Mouse (Mus musculus) liver, adult 10 weeks (tissue): Measurements from ENCODE around the gene Plppr2. TPM values are rescaled to one million over a fixed set of nuclear protein-coding genes. Genes with fewer than 3 reads are reported as not detected.

ENCODE experiments used
- polyA plus RNA-seq: library from polyadenylated mRNA; stranded (reverse); fragments of 350-450 nt; fragmentation: Illumina TruSeq; extraction: RNeasy Lipid Tissue Mini Kit (QIAGEN cat#74804); gene quantifications from one replicate; pipeline ENCODE4 v1.2.3, GENCODE M21; 2014; ENCODE audit warnings: low read depth, low replicate concordance

Plppr2 gene
- 0.32 TPM for polyA plus RNA-seq

GRCm38 (mm10) chr9:21936692-21937570, at the start of gene Plppr2:
Plppr2 (plus strand) TSS chr9:21937033.

GRCm38 (mm10) chr9:21918035-21918592, 18.7 kb upstream of the Plppr2 start, which contains the start of gene Rab3d:
Rab3d (minus strand) TSS chr9:21918192.

GRCm38 (mm10) chr9:21927208-21927753, 9.6 kb upstream of the Plppr2 start, which contains the start of the genes Ccdc159 and Tmem205:
Ccdc159 (plus strand) TSS chr9:21927471.
Tmem205 (minus strand) TSS chr9:21927556.

GRCm38 (mm10) chr9:21955570-21956281, 18.9 kb downstream of the Plppr2 start, which contains the start of gene Swsap1:
Swsap1 (plus strand) TSS chr9:21955755.

GRCm38 (mm10) chr9:21963417-21963816, 26.6 kb downstream of the Plppr2 start, which contains the start of gene Epor:
Epor (minus strand) TSS chr9:21963506.

DNA sequence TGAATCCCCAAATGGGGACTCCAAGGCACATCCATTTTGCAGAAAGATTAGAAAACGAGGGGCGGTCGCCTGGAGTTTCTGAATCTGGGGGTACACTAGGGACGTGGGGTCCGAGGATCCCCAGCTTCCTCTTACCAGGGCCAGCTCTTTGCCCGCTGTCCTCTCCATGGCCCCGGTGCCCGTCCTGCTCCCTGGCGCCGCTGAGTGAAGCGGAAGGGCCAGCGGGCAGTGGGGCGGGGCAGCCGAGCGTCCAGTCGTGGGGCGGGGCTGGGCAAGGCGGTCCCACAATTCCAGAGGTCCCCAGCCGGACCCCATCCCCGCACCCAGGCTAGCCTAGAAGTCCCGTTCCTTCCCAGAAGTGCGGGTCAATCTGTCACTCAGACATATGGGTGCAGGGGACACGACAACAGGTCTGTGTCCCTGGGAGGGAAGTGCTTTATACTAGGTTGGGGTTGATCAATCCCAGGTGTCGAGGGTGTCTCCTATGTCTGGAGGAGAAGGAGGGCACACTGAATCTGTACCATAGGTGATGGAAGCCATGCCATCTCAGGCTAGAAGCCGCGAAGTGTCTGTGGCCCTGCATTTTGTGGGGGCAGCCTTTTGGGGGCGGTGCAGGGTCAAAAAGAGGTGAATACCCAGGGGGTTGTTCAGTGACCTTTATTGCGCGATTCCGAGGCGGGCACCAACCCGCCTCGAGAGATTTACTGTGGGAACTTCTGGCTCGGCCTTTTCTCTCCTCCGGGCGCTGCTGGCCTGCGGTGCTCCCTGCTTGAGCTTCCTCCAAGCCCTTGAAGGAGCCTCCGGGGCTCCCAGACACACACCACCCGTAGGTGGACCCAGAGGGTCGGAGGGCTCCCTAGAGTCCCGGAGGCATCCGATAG, 52.6 kb downstream of the Plppr2 start, which contains the start of gene Rgl3:
Gene Rgl3 (minus strand): TSS at position 217 of the 881 bp plus-strand sequence.

Other genes with a start within 250 kb of the Plppr2 start
- 43.0 TPM for gene Ldlr, start 213.6 kb upstream of the Plppr2 start, polyA plus RNA-seq
- 6.4 TPM for gene Spc24, start 176.7 kb upstream of the Plppr2 start, polyA plus RNA-seq
- 7.5 TPM for gene Kank2, start 138.3 kb upstream of the Plppr2 start, polyA plus RNA-seq
- gene Angptl8, start 101.5 kb upstream of the Plppr2 start, polyA plus RNA-seq: not detected
- 3.8 TPM for gene Dock6, start 84.4 kb upstream of the Plppr2 start, polyA plus RNA-seq
- gene Rab3d, start 18.8 kb upstream of the Plppr2 start, polyA plus RNA-seq: 1.7 TPM
- gene Ccdc159, start 9.6 kb upstream of the Plppr2 start, polyA plus RNA-seq: 1.5 TPM
- 32.3 TPM for gene Tmem205, start 9.5 kb upstream of the Plppr2 start, polyA plus RNA-seq
- gene Swsap1, start 18.7 kb downstream of the Plppr2 start, polyA plus RNA-seq: 3.7 TPM
- not detected for gene Epor, start 26.5 kb downstream of the Plppr2 start, polyA plus RNA-seq
- gene Rgl3, start 52.4 kb downstream of the Plppr2 start, polyA plus RNA-seq: 3.0 TPM
- gene Ccdc151, start 65.6 kb downstream of the Plppr2 start, polyA plus RNA-seq: not detected
- gene Prkcsh, start 65.8 kb downstream of the Plppr2 start, polyA plus RNA-seq: 9.6 TPM
- gene Elavl3, start 115.0 kb downstream of the Plppr2 start, polyA plus RNA-seq: not detected
- not detected for gene Gm49318, start 134.2 kb downstream of the Plppr2 start, polyA plus RNA-seq
- gene Zfp653, start 134.3 kb downstream of the Plppr2 start, polyA plus RNA-seq: 0.16 TPM
- gene Ecsit, start 148.4 kb downstream of the Plppr2 start, polyA plus RNA-seq: 8.2 TPM
- 0.50 TPM for gene Cnn1, start 162.2 kb downstream of the Plppr2 start, polyA plus RNA-seq
- gene Elof1, start 180.1 kb downstream of the Plppr2 start, polyA plus RNA-seq: 9.1 TPM
- 14.5 TPM for gene Acp5, start 198.7 kb downstream of the Plppr2 start, polyA plus RNA-seq
- 5.8 TPM for gene Pigyl, start 219.8 kb downstream of the Plppr2 start, polyA plus RNA-seq